Mouse (Mus musculus) 416B (cell line): ENCODE measurements around the gene Rprd2.
A peak's percentile ranks its signal among the peaks of the same experiment; 100 is the strongest.
"Not testable (repeated sequence)": the region's sequence is repeated elsewhere in the genome, so short reads cannot be mapped to it uniquely, and the experiment has no call there.

Experiments used
- DNase-seq: peaks from one replicate; pipeline ENCODE4 v3.0.0; 2011; ENCODE audit warnings: low read depth

Rprd2 gene

GRCm38 (mm10) chr3:95818571-95819288, at the start of gene Rprd2:
Gene Rprd2 (minus strand): TSS chr3:95818863.
- peak; percentile 83 for DNase-seq

DNA sequence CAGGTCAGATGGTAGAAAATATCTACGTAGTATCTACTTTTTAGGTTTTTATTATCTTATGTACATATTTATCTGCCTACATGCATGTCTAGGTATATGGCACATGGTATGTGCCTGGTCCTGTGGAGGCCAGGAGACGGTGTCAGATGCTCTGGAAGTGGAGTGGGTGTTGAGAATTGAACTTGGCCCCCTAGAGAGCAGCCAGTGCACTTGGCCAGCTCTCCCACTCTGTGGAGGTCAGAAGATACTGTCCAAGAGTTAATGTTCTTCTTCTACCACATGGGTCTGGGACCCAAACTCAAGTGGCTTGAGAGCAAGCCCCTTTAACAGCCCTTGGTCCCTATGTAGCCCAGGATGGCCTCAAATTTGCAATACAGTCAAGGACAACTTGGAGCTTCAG, 48.7 kb upstream of the Rprd2 start:
- DNase-seq: no peak

DNA sequence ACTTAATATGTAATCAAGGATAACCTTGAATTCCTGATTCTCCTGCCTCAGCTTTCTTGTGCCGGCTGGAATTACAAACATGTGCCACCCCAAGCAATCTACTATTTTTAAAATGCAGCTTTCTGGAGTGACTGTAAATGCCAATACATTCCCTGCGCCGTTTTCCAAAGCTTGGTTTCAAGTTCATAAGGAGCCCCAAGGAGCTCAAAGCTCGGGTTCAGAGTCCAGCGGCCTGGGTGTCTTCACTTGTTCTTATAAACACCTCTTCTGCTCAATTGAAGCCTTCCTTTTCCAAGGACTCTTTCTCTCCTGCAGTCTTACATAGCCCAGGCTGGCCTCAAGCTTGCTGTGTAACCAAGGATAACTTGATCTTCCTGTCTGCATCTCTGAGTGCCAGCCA, 47.4 kb upstream of the Rprd2 start:
- no peak for DNase-seq

DNA sequence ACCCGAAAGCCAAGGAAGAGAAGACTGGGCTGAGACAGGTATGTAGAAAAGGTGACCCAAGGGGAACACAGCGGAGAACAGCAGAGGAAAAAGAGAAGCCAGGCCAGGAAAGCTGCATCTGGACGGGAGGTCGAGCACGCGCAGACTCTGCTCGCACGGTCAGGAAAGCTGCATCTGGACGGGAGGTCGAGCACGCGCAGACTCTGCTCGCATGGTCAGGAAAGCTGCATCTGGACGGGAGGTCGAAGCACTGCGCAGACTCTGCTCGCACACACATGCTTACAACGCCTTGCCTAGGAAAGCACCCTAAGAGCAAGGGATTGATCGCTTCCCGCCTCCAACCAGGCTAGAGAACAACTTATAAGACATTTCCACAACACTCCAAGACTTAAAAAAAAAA, 46.9 kb upstream of the Rprd2 start:
- no peak for DNase-seq

- DNase-seq: no peak
Measured at GRCm38 (mm10) chr3:95865050-95865449, 46.4 kb upstream of the Rprd2 start.

DNA sequence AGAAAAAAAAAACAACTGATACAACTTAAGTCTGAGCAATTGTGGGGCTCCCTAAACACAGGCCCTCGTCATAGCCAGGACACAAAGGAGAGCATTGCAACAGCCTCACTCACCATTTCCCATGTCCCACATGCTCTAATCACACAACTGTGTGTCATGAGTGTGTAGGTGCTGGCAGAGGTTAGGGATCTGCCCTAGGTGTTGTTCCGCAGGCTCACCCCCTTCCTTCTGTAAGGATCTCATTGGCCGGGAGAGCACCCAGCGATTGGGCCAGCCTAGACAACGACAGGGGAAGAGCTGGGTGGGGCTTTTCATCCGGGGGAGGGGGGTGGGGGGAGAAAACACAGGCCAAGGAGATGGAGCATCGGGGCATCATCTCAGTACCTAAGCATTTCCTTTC, 44.9 kb upstream of the Rprd2 start:
- DNase-seq: no peak

- peak; percentile 90 for DNase-seq
Measured at GRCm38 (mm10) chr3:95861796-95862195, 43.1 kb upstream of the Rprd2 start.

DNA sequence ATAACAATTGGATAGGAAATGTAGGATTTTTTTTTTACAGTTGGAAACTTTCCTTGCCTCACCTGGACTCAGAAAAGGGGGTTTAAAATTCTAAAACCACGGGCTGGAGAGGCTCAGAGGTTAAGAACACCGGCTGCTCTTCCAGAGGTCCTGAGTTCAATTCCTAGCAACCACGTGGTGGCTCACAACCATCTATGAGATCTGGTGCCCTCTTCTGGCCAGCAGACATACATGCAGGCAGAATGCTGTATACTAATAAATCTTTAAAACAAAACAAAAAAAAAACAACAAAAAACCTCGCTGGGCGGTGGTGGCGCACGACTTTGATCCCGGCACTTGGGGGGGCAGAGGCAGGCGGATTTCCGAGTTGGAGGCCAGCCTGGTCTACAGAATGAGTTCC, 42.6 kb upstream of the Rprd2 start:
- DNase-seq: peak; percentile 57

DNA sequence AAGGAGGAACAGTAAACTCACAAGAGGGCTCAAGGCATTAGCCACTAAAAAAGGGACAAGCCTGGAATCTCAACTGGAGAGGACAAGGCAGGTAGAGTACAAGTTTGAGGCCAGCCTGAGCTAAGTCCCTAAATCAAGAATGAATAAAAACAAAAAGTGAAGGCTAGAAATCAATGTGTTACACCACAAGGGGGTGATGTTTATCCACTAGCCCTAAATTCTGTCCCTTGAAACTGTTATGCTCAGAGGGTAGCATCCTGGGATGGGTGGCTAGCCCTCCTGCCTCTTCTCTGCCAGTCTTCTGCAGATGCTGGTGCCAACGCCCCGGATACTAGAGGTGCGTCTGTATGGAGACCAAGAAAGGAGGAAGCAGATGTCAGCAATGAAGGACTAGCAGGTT, 41.7 kb upstream of the Rprd2 start:
- DNase-seq: peak; percentile 65

DNA sequence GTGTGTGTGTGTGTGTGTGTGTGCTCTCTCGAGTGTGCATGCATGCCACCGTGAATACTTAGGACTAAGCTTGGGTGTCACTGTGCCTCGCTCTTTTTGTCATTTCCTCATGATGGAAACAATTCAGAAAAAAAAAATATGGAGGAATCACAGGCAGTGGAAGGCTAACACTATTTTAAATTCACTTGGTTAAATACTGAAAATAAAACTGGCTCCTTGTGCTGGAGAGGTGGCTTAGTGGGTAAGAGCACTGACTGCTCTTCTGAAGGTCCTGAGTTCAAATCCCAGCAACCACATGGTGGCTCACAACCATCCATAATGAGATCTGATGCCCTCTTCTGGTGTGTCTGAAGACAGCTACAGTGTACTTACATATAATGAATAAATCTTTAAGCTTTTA, 39.6 kb upstream of the Rprd2 start:
- DNase-seq: not testable (repeated sequence)

- DNase-seq: not testable (repeated sequence)
Measured at GRCm38 (mm10) chr3:95857050-95857449, 38.4 kb upstream of the Rprd2 start.

DNA sequence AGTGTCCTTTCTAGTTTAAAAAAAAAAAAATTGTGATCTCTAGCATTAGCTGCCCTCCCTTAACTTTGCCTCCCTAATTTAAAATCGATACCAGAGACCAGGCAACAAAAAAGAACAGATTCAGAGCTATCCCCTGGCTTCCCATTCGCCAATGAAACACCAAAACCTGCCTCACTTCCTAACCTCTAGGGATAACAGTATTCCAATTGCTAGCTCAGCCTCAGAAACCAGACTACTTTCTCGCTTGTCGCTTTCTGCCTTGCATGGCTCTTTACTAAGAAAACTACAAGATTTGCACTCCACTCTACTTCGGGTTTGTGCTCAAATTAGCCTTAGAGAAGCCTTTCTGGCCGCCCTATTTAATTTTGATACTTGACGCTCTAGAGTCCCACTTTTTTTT, 37.5 kb upstream of the Rprd2 start:
- DNase-seq: no peak

DNA sequence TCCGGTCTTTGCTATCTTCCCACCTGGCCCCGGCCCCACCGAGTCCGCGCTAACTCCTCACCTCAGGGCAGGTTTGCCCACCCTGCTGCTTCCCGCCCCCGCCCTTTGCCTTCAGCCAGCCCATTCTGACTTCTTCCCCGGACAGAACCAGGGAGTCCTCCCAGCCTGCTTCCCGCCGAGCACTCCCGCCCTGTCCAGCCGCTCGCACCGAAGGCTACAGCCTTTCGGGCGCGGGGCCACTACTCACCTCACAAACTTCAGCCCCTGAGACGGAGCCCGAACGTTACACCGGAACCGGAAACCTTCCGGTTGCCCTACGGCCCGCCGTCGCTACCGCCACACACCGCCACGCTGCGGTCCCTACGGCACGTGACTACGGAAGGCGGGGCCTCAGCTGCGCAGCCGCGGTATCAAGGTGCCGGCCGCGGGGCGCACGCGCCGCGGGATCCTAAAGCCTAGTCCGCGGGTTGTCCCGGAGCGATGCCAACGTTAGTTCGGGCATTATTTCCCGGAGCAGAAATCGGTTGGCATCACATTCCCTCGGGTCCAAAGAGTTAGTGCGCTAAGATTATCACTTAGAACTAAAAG, 36.9 kb upstream of the Rprd2 start, which contains the start of gene Prpf3:
Prpf3 (minus strand) TSS at position 384 of the 588 bp plus-strand sequence.
- DNase-seq: peak; percentile 92

DNA sequence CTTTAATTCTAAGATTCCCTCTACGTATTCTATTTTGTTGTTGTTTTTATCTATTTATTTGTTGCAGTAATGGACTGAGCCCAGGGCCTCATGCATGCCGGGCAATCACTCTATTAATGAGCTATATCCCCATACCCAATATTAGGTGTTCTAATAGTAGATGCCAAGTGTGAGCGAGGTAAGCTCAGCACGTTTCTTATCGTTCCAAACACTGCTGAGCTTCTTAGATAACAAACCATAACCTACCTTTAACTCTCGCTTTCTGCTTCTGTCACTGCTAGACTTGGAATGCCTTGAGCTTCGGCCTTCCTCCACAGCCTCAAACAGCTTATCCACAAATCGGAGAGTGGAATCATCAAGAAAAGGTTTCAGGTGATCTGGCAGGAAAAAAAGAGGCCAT, 32.7 kb upstream of the Rprd2 start:
- DNase-seq: no peak

DNA sequence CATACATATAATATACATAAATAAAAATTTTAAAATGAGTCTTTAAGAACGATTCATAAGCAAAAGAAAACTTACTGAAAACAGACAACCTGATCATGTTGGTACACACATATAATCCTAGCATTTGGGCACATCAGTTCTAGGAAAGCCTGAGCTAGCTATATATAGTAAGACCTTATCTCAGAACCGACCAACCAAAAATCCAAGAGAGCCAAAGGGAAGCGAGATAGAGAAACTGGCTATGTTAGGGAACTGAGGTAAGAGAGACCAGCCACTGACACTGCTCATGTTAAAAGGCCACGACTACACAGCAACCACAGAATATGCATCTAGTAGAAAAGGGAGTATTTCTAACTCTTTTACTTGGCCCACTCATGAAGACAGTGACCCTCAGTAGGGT, 31.9 kb upstream of the Rprd2 start:
- DNase-seq: no peak

- DNase-seq: peak; percentile 53
Measured at GRCm38 (mm10) chr3:95842503-95843214, 24.0 kb upstream of the Rprd2 start.

DNA sequence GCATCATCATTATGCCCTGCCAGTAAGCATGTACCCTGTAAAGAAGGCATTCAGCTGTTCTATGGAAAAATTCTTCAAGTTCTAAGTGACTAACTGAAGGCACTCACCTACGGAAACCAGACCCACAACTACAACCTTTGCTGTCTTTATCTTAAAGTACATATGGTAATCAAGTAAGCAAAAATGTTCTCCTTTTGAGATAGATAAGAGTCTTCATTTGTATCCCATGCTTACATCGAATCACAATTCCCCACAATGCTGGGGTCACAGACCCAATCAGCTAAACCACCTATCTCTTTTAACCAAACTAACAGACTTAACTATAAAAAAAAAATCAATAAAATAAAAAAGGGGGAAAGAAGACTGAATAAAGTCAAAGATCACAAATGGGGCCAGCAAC, 20.6 kb upstream of the Rprd2 start:
- DNase-seq: no peak

DNA sequence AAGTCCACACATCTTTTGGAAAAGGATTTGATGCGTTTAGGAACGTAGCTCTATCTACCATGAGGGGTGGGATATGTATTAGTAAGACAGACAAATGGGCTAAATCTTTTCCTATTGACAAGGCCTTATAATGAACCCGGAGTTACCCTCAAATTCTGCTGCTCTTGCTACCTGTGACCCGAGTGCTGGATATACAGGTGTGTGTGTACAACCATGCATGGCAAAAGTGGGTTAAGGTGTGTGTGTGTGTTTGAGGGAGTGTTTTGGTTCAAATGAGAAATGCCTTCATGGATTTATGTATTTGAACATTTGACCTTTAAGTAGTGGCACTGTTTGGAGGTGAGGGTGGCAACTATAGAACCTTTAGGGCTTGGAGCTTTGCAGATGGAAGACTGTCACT, 10.4 kb upstream of the Rprd2 start:
- DNase-seq: no peak

- no peak for DNase-seq
Measured at GRCm38 (mm10) chr3:95826275-95826674, 7.6 kb upstream of the Rprd2 start.

- DNase-seq: peak; percentile 60
Measured at GRCm38 (mm10) chr3:95820046-95821010, 1.7 kb upstream of the Rprd2 start.

DNA sequence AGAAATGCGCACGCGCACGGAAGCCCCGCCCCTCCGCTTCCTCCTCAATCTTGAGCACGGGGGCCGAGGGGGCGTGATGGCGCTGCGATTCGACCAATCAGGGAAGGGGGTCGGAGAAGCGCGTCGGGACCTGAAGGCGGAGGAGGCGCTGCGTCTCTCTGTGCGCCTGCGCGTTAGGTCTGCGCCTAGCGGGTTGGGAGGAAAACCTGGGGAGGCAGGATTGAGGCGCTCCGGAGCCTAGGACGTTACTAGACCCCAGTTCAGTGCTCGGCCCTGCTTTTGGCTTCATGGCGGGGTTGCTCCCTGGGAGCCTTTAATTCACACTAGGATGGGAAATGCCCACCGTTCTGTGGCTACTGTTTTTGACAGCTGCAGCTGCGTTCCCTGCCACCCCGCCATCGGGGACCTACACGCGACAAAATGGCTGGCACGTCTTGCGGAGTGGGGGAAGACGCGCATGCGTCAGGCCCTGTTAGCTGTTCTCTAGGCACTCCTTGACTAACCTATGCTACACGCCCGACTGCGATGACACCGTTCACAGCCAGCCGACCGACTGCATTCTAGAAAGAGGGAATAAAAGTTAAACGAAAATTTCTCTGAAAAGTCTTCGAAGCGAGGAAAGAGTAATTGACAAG, 805 bp upstream of the Rprd2 start:
- DNase-seq: peak; percentile 100
